Mouse (Mus musculus) liver, embryonic 12.5 days (tissue): ENCODE results near the gene Olfr187. TPM values are rescaled to one million over a fixed set of nuclear protein-coding genes. Genes with fewer than 3 reads are reported as not detected.

ENCODE experiments used
- ATAC-seq: fragments of 200-750 bp; cut with Nextera tagmentation; 2 replicates; pipeline ENCODE4 v1.8.0; 2017; ENCODE audit warnings: moderate number of reproducible peaks, mild to moderate bottlenecking, moderate library complexity
- H3K27ac ChIP-seq: fragments of 300-500 bp; sonication (generic); 2 replicates; pipeline ENCODE4 v1.5.1; 2016; ENCODE audit warnings: mild to moderate bottlenecking
- H3K27me3 ChIP-seq: fragments of 300-500 bp; sonication (generic); replicated peaks from 2 replicates; pipeline ENCODE4 v1.6.1; 2016; ENCODE audit warnings: mild to moderate bottlenecking, moderate library complexity
- H3K36me3 ChIP-seq: fragments of 300-500 bp; sonication (generic); 2 replicates; pipeline ENCODE4 v1.6.1; 2016; ENCODE audit warnings: mild to moderate bottlenecking, moderate library complexity
- H3K4me1 ChIP-seq: fragments of 300-500 bp; sonication (generic); 2 replicates; pipeline ENCODE4 v1.6.1; 2016
- H3K4me2 ChIP-seq: fragments of 300-500 bp; sonication (generic); 2 replicates; pipeline ENCODE4 v1.6.1; 2016; ENCODE audit warnings: mild to moderate bottlenecking, moderate library complexity
- H3K4me3 ChIP-seq: fragments of 300-500 bp; sonication (generic); 2 replicates; pipeline ENCODE4 v1.5.1; 2016; ENCODE audit warnings: mild to moderate bottlenecking, moderate library complexity
- H3K9ac ChIP-seq: fragments of 300-500 bp; sonication (generic); 2 replicates; pipeline ENCODE4 v1.6.1; 2016; ENCODE audit warnings: mild to moderate bottlenecking, moderate library complexity
- H3K9me3 ChIP-seq: fragments of 300-500 bp; sonication (generic); replicated peaks from 2 replicates; pipeline ENCODE4 v1.6.1; 2016; ENCODE audit warnings: mild to moderate bottlenecking, moderate library complexity
- WGBS: fragments of 180-500 bp; shearing (Covaris S2); methylation state at CpG from one replicate; pipeline ENCODE4 v1.1.7; 2016; ENCODE audit not compliant: insufficient replicate concordance; 5-methylcytosine and 5-hydroxymethylcytosine counted together
- polyA plus RNA-seq: library from polyadenylated mRNA; unstranded; fragments of >200 nt; fragmentation: Nextera tagmentation; extraction: Ambion mirVana; gene quantifications from 2 replicates; pipeline ENCODE4 v1.2.1, GENCODE M21; 2016

The Olfr187 gene
- polyA plus RNA-seq, 1 experiment from 2014 or later = not detected

GRCm38 (mm10) chr16:58995057-58995456, 44.5 kb downstream of the Olfr187 start, which contains the start of gene Olfr183:
Gene Olfr183 (plus strand): TSS chr16:58995357.
- no peaks in the 10 kb centered on the region for H3K4me1 ChIP-seq
- no peak for ATAC-seq
- 37% methylated on average over 2 of the region's 2 CpGs for WGBS

More at GRCm38 (mm10) chr16:58995057-58995456, 44.5 kb downstream of the Olfr187 start, which contains the start of gene Olfr183:
- Histone ChIP-seq H3K9ac (no peak within 1 kb of the TSS), H3K9me3 (0 out of 2 replicates have a peak, but pooled peaks cover 7% of the 10 kb centered on the region), H3K4me2 (no peak within 1 kb of the TSS), H3K36me3 (no peaks in the 10 kb centered on the region), H3K4me3 (no peak within 1 kb of the TSS), H3K27me3 (no peaks in the 10 kb centered on the region), H3K27ac (no peak within 1 kb of the TSS)

Other genes with a start within 250 kb of the Olfr187 start
- gene Olfr173, start 239.5 kb downstream of the Olfr187 start, polyA plus RNA-seq = not detected in 2 replicates
- not detected in 2 replicates for gene Olfr175-ps1, start 213.0 kb downstream of the Olfr187 start, polyA plus RNA-seq
- not detected in 2 replicates for gene Olfr177, start 165.0 kb downstream of the Olfr187 start, polyA plus RNA-seq
- not detected in 2 replicates for gene Olfr178, start 147.7 kb downstream of the Olfr187 start, polyA plus RNA-seq
- not detected in 2 replicates for gene Olfr181, start 111.0 kb downstream of the Olfr187 start, polyA plus RNA-seq
- gene Olfr180, start 110.4 kb downstream of the Olfr187 start, polyA plus RNA-seq = not detected in 2 replicates
- not detected in 2 replicates for gene Olfr183, start 44.4 kb downstream of the Olfr187 start, polyA plus RNA-seq
- gene Olfr186, start 9.5 kb downstream of the Olfr187 start, polyA plus RNA-seq = not detected in 2 replicates
- gene Olfr190, start 38.2 kb upstream of the Olfr187 start, polyA plus RNA-seq = not detected in 2 replicates
- gene Olfr191, start 50.1 kb upstream of the Olfr187 start, polyA plus RNA-seq = not detected in 2 replicates
- not detected in 2 replicates for gene Olfr193, start 72.1 kb upstream of the Olfr187 start, polyA plus RNA-seq
- gene Olfr194, start 81.3 kb upstream of the Olfr187 start, polyA plus RNA-seq = not detected in 2 replicates
- not detected in 2 replicates for gene Olfr195, start 107.3 kb upstream of the Olfr187 start, polyA plus RNA-seq
- not detected in 2 replicates for gene Olfr196, start 130.7 kb upstream of the Olfr187 start, polyA plus RNA-seq
- not detected in 2 replicates for gene Olfr198, start 163.8 kb upstream of the Olfr187 start, polyA plus RNA-seq
- gene Olfr199, start 180.0 kb upstream of the Olfr187 start, polyA plus RNA-seq = not detected in 2 replicates
- 0.08 and 0.13 TPM in 2 replicates for gene Olfr201, start 232.9 kb upstream of the Olfr187 start, polyA plus RNA-seq
- not detected in 2 replicates for gene Olfr202, start 247.0 kb upstream of the Olfr187 start, polyA plus RNA-seq